Mouse (Mus musculus): ENCODE data around the gene Ppp1cc. TPM values are rescaled to one million over a fixed set of nuclear protein-coding genes. Genes with fewer than 3 reads are reported as not detected.

Ppp1cc gene
- total RNA-seq, 1 experiment = 265 TPM

GRCm38 (mm10) chr5:122145381-122146055 is 12.6 kb upstream of the Ppp1cc start:
- Histone ChIP-seq H3K9me3 (ENCODE audit: control insufficient read depth, insufficient read depth, low read depth, low read length) (no peaks in the 10 kb centered on the region), H3K36me3 (ENCODE audit: control insufficient read depth, insufficient read depth, low read length, poor library complexity, severe bottlenecking) (no peaks in the 10 kb centered on the region), H3K4me1 (ENCODE audit: control insufficient read depth in 2 of 2, insufficient read depth in 2 of 2, low read length in 2 of 2, poor library complexity in 1 of 2) (peaks cover 2 to 8% of the 10 kb centered on the region in 2 experiments), H3K4me3 (ENCODE audit: insufficient read depth in 1 of 2, low read depth in 1 of 2, low read length in 2 of 2, poor library complexity in 1 of 2, severe bottlenecking in 1 of 2) (peak overlapping the region; percentile 36 to 49), H3K27ac (ENCODE audit: insufficient read depth, low read depth, low read length, poor library complexity, severe bottlenecking) (peak overlapping the region; percentile 38; the same call in 1 of the 2 replicates), H3K9ac (ENCODE audit: insufficient read depth, low read depth, low read length, poor library complexity, severe bottlenecking) (peak overlapping the region; percentile 35; the same call in 1 of the 2 replicates)
- in situ Hi-C loops (cut with MboI; ENCODE audit: low sequenced_read_pairs in 2 of 2, unreplicated experiment in 2 of 2) = no loop called here
- no peak for TF ChIP-seq ZC3H11A (IDR thresholded peaks at IDR 0.05; ENCODE audit: borderline replicate concordance, low read depth, low read length)
- DNase-seq (ENCODE audit: low read depth, low spot score) = peak; percentile 60

- DNase-seq (ENCODE audit: low read depth, low spot score) = no peak
- H3K4me3 ChIP-seq (ENCODE audit: insufficient read depth in 1 of 2, low read depth in 1 of 2, low read length in 2 of 2, poor library complexity in 1 of 2, severe bottlenecking in 1 of 2) = peak overlapping the region in 1 of 2 experiments; percentile 49; a peak in 2 of 4 replicates
Measured at GRCm38 (mm10) chr5:122146056-122146580, 12.0 kb upstream of the Ppp1cc start.

GRCm38 (mm10) chr5:122146609-122147008 is 11.5 kb upstream of the Ppp1cc start:
- no peak for DNase-seq (ENCODE audit: low read depth, low spot score)
- H3K4me3 ChIP-seq (ENCODE audit: insufficient read depth in 1 of 2, low read depth in 1 of 2, low read length in 2 of 2, poor library complexity in 1 of 2, severe bottlenecking in 1 of 2) = peak overlapping the region in 1 of 2 experiments; percentile 49; a peak in 1 of 4 replicates

More at GRCm38 (mm10) chr5:122146056-122146580, 12.0 kb upstream of the Ppp1cc start:
- H3K9ac ChIP-seq (ENCODE audit: insufficient read depth, low read depth, low read length, poor library complexity, severe bottlenecking) = peak overlapping the region; percentile 6; the same call in 1 of the 2 replicates
- in situ Hi-C loops (cut with MboI; ENCODE audit: low sequenced_read_pairs in 2 of 2, unreplicated experiment in 2 of 2) = no loop called here
- no peaks in the 10 kb centered on the region for H3K36me3 ChIP-seq (ENCODE audit: control insufficient read depth, insufficient read depth, low read length, poor library complexity, severe bottlenecking)
- no peaks in the 10 kb centered on the region for H3K9me3 ChIP-seq (ENCODE audit: control insufficient read depth, insufficient read depth, low read depth, low read length)
- peak overlapping the region; percentile 38; the same call in 1 of the 2 replicates for H3K27ac ChIP-seq (ENCODE audit: insufficient read depth, low read depth, low read length, poor library complexity, severe bottlenecking)
- peaks cover 2 to 8% of the 10 kb centered on the region in 2 experiments for H3K4me1 ChIP-seq (ENCODE audit: control insufficient read depth in 2 of 2, insufficient read depth in 2 of 2, low read length in 2 of 2, poor library complexity in 1 of 2)
- TF ChIP-seq CHD2 (IDR thresholded peaks at IDR 0.05; ENCODE audit: low read depth, low read length) = no peak
- no peak for TF ChIP-seq MAFK (IDR thresholded peaks at IDR 0.05; ENCODE audit: insufficient read depth, low read depth, low read length)

GRCm38 (mm10) chr5:122148107-122148506 is 10.0 kb upstream of the Ppp1cc start:
- Histone ChIP-seq H3K4me3 (ENCODE audit: insufficient read depth in 1 of 2, low read depth in 1 of 2, low read length in 2 of 2, poor library complexity in 1 of 2, severe bottlenecking in 1 of 2) (no peak overlapping the region), H3K36me3 (ENCODE audit: control insufficient read depth, insufficient read depth, low read length, poor library complexity, severe bottlenecking) (no peaks in the 10 kb centered on the region), H3K4me1 (ENCODE audit: control insufficient read depth in 2 of 2, insufficient read depth in 2 of 2, low read length in 2 of 2, poor library complexity in 1 of 2) (peaks cover 2 to 11% of the 10 kb centered on the region in 2 experiments), H3K9ac (ENCODE audit: insufficient read depth, low read depth, low read length, poor library complexity, severe bottlenecking) (no peak overlapping the region), H3K27ac (ENCODE audit: insufficient read depth, low read depth, low read length, poor library complexity, severe bottlenecking) (peak overlapping the region; percentile 87), H3K9me3 (ENCODE audit: control insufficient read depth, insufficient read depth, low read depth, low read length) (no peaks in the 10 kb centered on the region)
- in situ Hi-C loops (cut with MboI; ENCODE audit: low sequenced_read_pairs in 2 of 2, unreplicated experiment in 2 of 2) = no loop called here
- no peak for TF ChIP-seq ZNF384 (IDR thresholded peaks at IDR 0.05; ENCODE audit: low read depth, low read length)
- TF ChIP-seq HCFC1 (IDR thresholded peaks at IDR 0.05; ENCODE audit: borderline replicate concordance, insufficient read depth, low read length) = no peak
- no peak for TF ChIP-seq ZC3H11A (IDR thresholded peaks at IDR 0.05; ENCODE audit: borderline replicate concordance, low read depth, low read length)
- no peak for TF ChIP-seq MAFK (IDR thresholded peaks at IDR 0.05; ENCODE audit: insufficient read depth, low read depth, low read length)
- 0 out of 2 replicates have a peak, but pooled peaks have one; percentile 33 for TF ChIP-seq CHD2 (IDR thresholded peaks at IDR 0.05; ENCODE audit: low read depth, low read length)
- DNase-seq (ENCODE audit: low read depth, low spot score) = no peak

More at GRCm38 (mm10) chr5:122146609-122147008, 11.5 kb upstream of the Ppp1cc start:
- no peaks in the 10 kb centered on the region for H3K9me3 ChIP-seq (ENCODE audit: control insufficient read depth, insufficient read depth, low read depth, low read length)
- H3K27ac ChIP-seq (ENCODE audit: insufficient read depth, low read depth, low read length, poor library complexity, severe bottlenecking) = peak overlapping the region; percentile 38; the same call in 1 of the 2 replicates
- H3K36me3 ChIP-seq (ENCODE audit: control insufficient read depth, insufficient read depth, low read length, poor library complexity, severe bottlenecking) = no peaks in the 10 kb centered on the region
- in situ Hi-C loops (cut with MboI; ENCODE audit: low sequenced_read_pairs in 2 of 2, unreplicated experiment in 2 of 2) = no loop called here
- H3K9ac ChIP-seq (ENCODE audit: insufficient read depth, low read depth, low read length, poor library complexity, severe bottlenecking) = no peak overlapping the region; the same call in 1 of the 2 replicates
- TF ChIP-seq HCFC1 (IDR thresholded peaks at IDR 0.05; ENCODE audit: borderline replicate concordance, insufficient read depth, low read length) = no peak
- TF ChIP-seq ZC3H11A (IDR thresholded peaks at IDR 0.05; ENCODE audit: borderline replicate concordance, low read depth, low read length) = no peak
- TF ChIP-seq ZNF384 (IDR thresholded peaks at IDR 0.05; ENCODE audit: low read depth, low read length) = no peak
- TF ChIP-seq CHD2 (IDR thresholded peaks at IDR 0.05; ENCODE audit: low read depth, low read length) = no peak
- TF ChIP-seq MAFK (IDR thresholded peaks at IDR 0.05; ENCODE audit: insufficient read depth, low read depth, low read length) = no peak
- peaks cover 2 to 11% of the 10 kb centered on the region in 2 experiments for H3K4me1 ChIP-seq (ENCODE audit: control insufficient read depth in 2 of 2, insufficient read depth in 2 of 2, low read length in 2 of 2, poor library complexity in 1 of 2)
